Mouse (Mus musculus): Measurements from ENCODE around the gene Pah.

The Pah gene

GRCm38 (mm10) chr10:87521646-87522045 lies at the start of gene Pah:
Pah (plus strand) TSS chr10:87521795.
- DNase-seq = no peak

GRCm38 (mm10) chr10:87473475-87474131 lies 48.0 kb upstream of the Pah start:
- no peak for DNase-seq

DNA sequence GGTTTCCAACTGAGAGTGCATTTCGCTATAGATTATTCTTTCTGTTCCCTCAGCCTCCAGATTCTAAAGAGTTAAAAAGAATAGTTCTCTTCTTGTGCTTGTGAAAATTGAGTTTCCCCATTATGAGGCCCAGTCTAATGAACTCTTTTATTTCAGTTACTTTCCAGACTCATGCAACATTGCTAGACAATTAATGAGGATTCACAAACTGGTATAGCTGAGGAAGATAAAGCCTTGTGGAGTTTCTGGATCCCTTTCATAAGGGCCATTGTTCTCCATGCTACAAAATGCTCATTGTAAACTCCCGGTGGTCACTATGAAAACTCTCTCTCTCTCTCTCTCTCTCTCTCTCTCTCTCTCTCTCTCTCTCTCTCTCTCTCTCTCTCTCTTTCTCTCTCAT lies 46.6 kb upstream of the Pah start:
- DNase-seq = no peak

DNA sequence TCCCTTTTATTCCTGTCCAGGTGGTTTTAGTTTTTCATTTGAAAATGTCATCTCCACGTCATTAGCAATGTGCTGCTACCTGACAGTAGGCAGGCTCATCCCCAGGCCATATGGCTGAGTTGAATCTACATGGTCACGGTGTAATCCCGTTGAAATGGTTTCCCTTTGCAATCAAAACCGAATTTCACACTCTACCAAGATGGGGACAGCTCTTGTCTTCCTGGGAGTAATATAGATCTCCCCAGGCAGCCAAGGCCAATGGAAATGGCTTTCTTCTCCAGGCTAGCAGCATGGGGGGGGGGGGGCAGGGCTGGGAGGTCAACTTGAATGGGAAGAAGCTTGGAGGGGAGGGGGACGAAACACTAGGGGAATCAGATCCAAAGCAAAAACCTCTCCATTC lies 43.7 kb upstream of the Pah start:
- no peak for DNase-seq

DNA sequence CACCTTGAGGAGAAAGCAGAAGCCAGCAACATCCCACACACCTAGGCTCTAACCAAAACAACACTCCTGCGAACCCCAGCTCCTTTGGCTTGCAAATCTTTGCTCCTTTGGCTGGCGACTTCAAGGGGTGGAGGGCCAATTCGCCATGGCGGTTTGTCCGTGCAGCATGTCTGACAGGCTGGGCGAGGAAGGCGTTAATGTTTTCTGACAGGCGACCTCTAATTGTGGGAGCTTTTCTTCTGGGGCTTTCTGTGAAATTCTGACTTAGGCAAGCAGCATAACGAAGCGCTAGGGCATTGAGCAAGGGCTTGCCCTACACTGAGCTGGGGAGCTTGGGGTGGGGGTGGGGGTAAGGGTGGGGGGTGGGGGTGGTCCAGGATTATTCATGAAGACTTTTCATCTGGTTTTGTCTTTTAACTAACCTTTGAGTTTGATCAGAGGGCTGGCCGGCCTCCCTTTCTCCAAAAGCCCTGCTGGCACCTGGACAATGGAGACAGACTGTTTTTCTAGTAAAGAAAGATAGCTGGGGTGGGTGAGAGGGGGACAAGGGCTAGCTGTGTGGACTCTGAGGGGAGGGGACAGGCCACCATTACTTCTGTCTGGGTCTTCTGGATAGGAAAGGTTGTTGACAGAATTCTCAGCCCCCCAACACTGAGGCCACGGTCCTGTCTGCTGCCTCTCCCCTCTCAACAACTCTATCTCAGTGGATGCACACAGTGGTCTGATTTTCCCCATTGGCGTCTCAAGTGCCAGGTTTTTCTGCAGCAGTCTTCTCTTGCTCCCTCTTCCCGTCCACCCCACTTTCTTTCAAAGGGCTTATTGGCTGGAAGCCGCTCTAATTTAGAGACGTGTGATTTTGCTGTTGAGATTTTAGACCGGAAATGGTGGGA lies 36.5 kb upstream of the Pah start:
- no peak for DNase-seq

GRCm38 (mm10) chr10:87485721-87486620 lies 35.6 kb upstream of the Pah start:
- no peak for DNase-seq

DNA sequence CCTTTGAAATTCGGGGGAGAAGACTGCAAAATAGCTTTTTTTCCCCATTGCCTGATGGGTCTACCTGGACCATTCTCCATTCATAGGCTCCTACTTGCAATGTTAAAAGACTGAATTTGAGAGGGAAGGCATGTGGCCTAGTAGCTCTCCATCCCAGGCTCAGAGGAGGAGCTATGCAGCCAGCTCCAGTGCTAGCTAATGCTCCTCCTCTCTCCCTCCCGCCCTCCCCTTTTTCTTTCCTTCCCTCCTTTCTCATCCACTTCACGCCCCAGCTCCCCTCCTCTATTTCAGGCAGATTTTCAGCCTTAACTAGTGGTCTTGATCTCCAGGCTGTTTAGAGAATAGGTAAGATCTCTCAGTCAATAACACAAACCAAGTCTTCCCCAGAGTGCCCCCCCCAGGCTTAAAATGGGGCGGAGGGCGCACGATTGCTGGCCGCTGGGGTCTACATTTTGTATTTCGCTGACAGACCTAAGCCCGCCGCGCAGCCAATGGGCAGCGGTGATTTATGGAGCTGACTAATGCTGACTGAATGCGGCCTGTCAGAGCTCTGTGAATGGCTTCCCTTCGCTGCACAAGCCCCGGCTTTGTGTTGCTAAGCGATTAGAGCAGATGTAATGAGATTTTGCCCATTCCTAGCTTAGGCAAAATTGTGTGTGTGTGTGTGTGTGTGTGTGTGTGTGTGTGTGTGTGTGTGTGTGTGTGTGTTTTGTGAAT lies 33.0 kb upstream of the Pah start:
- DNase-seq = no peak

DNA sequence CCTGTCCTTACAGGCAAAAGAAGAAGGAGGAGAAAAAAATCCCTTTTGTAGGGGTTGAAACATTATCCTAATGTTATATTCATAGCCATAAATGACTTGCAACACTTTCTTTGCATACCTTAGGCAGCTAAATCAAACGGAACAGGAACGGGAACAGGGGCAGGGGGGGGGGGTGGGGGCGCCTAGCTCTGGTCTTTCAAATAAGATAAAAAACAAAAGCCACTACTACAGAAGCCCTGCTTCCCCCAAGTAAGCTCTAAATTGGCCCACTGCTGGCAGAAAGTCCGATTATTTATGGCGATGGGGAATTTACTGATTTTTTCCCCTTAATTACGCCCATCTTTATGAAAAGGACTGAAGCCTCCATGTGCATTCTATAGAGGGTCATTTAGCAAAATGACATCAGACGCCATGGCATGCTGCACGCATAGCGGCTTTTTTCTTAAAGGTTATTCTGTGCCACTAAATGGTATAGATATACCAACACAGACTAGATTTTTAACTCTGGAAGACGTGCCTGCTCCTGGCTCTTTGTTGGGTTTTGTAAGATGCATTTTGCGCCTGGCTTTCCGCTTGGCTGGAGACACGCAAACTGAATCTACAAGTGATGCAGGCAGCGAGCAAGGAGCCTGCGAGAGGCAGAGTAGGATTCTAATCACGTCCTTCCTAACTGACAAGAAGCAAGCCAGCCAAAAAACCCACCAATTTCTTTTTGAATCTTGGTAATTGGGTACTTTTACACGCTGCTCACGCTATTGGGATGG lies 32.2 kb upstream of the Pah start:
- DNase-seq = no peak

DNA sequence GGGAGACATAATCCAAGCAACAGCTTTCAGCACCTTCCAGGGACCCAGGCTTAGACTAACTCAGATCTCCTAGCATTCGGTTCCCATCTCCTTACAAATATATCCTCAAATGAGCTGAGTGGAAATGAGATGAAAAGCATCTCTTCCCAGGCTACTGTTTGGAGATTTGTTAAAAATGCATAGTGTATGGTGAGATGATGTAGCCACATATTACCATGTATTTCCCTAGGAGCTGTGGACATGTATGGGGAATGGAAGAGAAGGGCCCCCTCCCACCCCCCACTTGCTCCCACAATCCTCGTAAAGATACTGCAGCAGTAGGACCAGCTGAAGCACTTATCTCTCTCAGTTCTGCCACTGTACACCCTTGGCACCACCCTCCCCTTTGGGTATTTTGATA lies 31.3 kb upstream of the Pah start:
- no peak for DNase-seq

GRCm38 (mm10) chr10:87491485-87492040 lies 30.0 kb upstream of the Pah start:
- DNase-seq = no peak

DNA sequence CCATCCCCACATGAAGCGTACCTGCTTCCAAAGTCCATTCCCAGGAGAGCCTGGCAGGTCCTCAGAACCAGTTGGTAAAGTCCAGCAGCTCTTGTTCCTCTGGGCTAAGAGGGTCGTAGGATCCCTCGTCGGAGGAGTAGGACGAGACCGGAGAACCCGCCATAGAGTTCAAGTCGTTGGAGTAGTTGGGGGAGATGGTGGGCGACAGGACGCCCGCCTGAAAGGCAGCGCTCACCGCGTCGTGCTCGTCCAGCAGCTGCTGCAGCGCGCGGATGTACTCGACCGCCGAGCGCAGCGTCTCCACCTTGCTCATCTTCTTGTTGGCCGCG lies 29.3 kb upstream of the Pah start:
- no peak for DNase-seq

GRCm38 (mm10) chr10:87492661-87493551 lies 28.7 kb upstream of the Pah start:
- DNase-seq = no peak

DNA sequence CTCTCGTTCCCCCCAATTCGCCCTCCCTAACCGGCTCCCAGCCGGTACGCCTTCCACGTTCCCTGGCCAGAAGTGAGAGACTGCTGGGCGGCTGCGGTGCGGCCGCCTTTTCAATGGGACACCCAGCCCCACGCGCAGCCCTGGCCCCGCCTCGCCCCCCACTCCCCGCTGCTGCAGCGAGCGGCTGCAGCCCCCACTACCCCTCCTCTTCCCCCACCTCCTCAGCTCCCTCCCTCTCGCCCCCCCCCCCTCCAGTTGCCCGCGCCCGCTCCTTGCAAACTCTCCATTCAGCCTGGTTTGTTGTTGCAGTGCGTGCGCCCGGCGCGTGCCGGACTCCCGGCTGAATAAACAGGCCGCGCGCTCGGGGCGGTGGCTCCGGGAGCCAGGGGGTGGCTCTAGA lies 28.0 kb upstream of the Pah start, which contains the start of gene Ascl1:
Ascl1 (minus strand) TSS at position 85 of the 400 bp plus-strand sequence.
- DNase-seq = no peak

DNA sequence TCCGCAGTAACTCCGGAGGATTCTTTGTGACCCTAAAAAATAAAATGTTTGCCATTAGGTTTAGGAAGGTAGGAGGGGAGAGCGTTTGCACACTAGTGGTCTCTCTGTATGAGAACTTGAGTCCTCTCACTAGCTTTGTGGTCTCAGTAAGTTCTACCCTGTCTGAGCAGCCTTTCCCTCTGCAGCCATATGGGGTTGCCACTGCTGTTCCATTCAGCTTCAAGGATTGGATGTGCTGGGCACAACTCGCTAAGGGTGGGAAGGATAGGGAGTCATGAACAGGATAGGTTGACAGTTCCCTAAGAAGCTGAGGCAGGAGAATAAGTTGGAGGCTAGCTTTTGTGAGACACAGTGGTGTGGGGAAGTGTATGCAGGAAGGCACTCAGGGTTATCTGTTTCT lies 27.4 kb upstream of the Pah start:
- DNase-seq = no peak

GRCm38 (mm10) chr10:87494596-87494995 lies 27.0 kb upstream of the Pah start:
- DNase-seq = no peak

DNA sequence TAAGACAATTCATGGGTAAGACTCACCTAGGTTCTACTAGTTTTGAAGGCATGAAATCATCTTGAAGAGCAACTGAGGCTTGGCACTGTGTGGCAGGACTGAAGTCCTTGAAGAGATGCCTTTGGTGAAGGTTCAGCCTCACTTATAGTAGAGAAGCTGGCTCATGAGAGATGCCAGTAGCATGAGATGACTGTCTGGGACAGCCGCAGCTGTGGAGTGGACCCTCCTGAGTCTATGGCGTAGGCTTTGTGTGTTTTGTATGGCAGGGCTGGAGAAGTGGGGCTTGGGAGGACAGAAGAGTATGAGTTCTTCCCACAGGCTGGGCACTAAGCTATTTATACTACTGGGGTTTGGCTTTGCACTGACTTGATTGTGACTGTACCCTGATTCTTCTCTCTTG lies 24.5 kb upstream of the Pah start:
- no peak for DNase-seq

- no peak for DNase-seq
Observed at GRCm38 (mm10) chr10:87500926-87501658, 20.5 kb upstream of the Pah start.

DNA sequence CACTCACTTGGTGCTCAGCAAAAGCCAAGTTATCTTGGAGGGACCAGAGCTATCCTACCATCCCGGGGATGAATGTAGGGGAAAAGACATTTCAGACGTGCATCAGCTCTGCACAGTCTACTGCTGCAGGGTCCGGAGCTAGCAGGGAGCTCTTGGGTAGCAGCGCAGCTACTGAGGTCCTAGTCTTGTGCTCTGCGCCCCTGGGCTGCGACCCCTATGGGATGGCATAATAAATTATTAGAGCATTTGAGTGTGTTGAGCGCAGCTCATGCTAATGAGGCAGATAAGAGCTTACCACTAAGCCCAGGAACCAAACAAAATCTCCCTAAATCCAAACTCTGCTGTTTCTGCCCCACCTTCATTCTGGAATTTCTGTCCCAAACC lies 19.9 kb upstream of the Pah start:
- no peak for DNase-seq

- no peak for DNase-seq
Observed at GRCm38 (mm10) chr10:87502283-87502682, 19.3 kb upstream of the Pah start.

- DNase-seq = peak; percentile 56
Observed at GRCm38 (mm10) chr10:87503946-87504345, 17.6 kb upstream of the Pah start.

All from lung, postnatal 36 days (tissue).